Mouse (Mus musculus) Patski (cell line): ENCODE results near the gene Pik3r6. TPM values are rescaled to one million over a fixed set of nuclear protein-coding genes. Genes with fewer than 3 reads are reported as not detected.

Experiments
- ATAC-seq: fragments of 100-300 bp; one replicate; pipeline ENCODE4 v1.8.0; 2021
- CTCF ChIA-PET: fragments of 350-600 bp; sonication (Branson Sonifier 250); formaldehyde crosslinking; loops from one replicate; lab custom pipeline; 2022; ENCODE audit warnings: inconsistent platforms; lab: Charles Lee
- POLR2A ChIA-PET: fragments of 350-600 bp; sonication (Branson Sonifier 250); formaldehyde crosslinking; loops from one replicate; lab custom pipeline; 2022; ENCODE audit warnings: antibody characterized with exemption, inconsistent platforms; lab: Charles Lee
- DNase-seq: peaks from one replicate; pipeline ENCODE4 v3.0.0-alpha.2; 2011; ENCODE audit warnings: low read depth, low spot score
- H3K27me3 ChIP-seq: fragments of 371-371 bp; one replicate; pipeline ENCODE4 v1.5.1; 2021
- CTCF ChIP-seq: fragments of 100-300 bp; IDR thresholded peaks from one replicate; pipeline ENCODE4 v1.5.1; 2021
- in situ Hi-C: fragments of 300-500 bp; cut with MboI; formaldehyde crosslinking; loops from 3 replicates; pipeline ENCODE4 v1.11.1; 2018; ENCODE audit warnings: low pct_unique_long_range_greater_than_20kb, mixed read lengths
- polyA plus RNA-seq: library from polyadenylated mRNA; unstranded; gene quantifications from one replicate; pipeline ENCODE4 v1.2.3, GENCODE M21; 2021

Pik3r6 gene
- 1.5 TPM for polyA plus RNA-seq

GRCm38 (mm10) chr11:68502902-68503629 is at the start of gene Pik3r6:
Gene Pik3r6, plus strand, starts transcription at chr11:68503019.
- in situ Hi-C loops, result no loop called here
- DNase-seq (no peak), ATAC-seq (no peak)
- ChIA-PET POLR2A (no interaction called here), CTCF (no interaction called here)
- TF ChIP-seq CTCF, result no peak
- peaks cover 15% of the 10 kb centered on the region for H3K27me3 ChIP-seq

- ATAC-seq, result no peak
- no peak for TF ChIP-seq CTCF
- no peaks in the 10 kb centered on the region for H3K27me3 ChIP-seq
- CTCF ChIA-PET, result no interaction called here
- no peak for DNase-seq
- POLR2A ChIA-PET, result no interaction called here
- in situ Hi-C loops, result no loop called here
Measured at GRCm38 (mm10) chr11:68453301-68453700, 49.5 kb upstream of the Pik3r6 start.

GRCm38 (mm10) chr11:68458086-68458485 is 44.7 kb upstream of the Pik3r6 start:
- peak; percentile 73 for DNase-seq
- CTCF ChIA-PET, result interaction anchor here (1.5 kb wide), 1 partner anchor 10 kb away, joined by 3 read pairs; no protein-coding TSS in a partner anchor
- in situ Hi-C loops, result no loop called here
- H3K27me3 ChIP-seq, result no peaks in the 10 kb centered on the region
- POLR2A ChIA-PET, result interaction anchor here (0.7 kb wide), 1 partner anchor 305 kb away, joined by 4 read pairs; no protein-coding TSS in a partner anchor
- no peak for TF ChIP-seq CTCF
- peak; percentile 35 for ATAC-seq

GRCm38 (mm10) chr11:68459021-68459420 is 43.8 kb upstream of the Pik3r6 start:
- POLR2A ChIA-PET, result interaction anchor here (0.7 kb wide), 1 partner anchor 304 kb away, joined by 4 read pairs; no protein-coding TSS in a partner anchor
- ATAC-seq (no peak), DNase-seq (no peak)
- in situ Hi-C loops, result no loop called here
- CTCF ChIA-PET, result no interaction called here
- H3K27me3 ChIP-seq, result no peaks in the 10 kb centered on the region
- TF ChIP-seq CTCF, result no peak

GRCm38 (mm10) chr11:68459486-68459885 is 43.3 kb upstream of the Pik3r6 start:
- no peaks in the 10 kb centered on the region for H3K27me3 ChIP-seq
- POLR2A ChIA-PET, result no interaction called here
- DNase-seq (peak; percentile 33), ATAC-seq (no peak)
- TF ChIP-seq CTCF, result no peak
- CTCF ChIA-PET, result no interaction called here
- in situ Hi-C loops, result no loop called here

- CTCF ChIA-PET, result no interaction called here
- TF ChIP-seq CTCF, result no peak
- POLR2A ChIA-PET, result no interaction called here
- no peaks in the 10 kb centered on the region for H3K27me3 ChIP-seq
- no peak for DNase-seq
- in situ Hi-C loops, result no loop called here
- no peak for ATAC-seq
Measured at GRCm38 (mm10) chr11:68462716-68463115, 40.1 kb upstream of the Pik3r6 start.

GRCm38 (mm10) chr11:68464260-68464659 is 38.6 kb upstream of the Pik3r6 start:
- ATAC-seq (no peak), DNase-seq (no peak)
- in situ Hi-C loops, result no loop called here
- ChIA-PET POLR2A (no interaction called here), CTCF (no interaction called here)
- no peak for TF ChIP-seq CTCF
- no peaks in the 10 kb centered on the region for H3K27me3 ChIP-seq

- ATAC-seq (no peak), DNase-seq (no peak)
- POLR2A ChIA-PET, result no interaction called here
- no peaks in the 10 kb centered on the region for H3K27me3 ChIP-seq
- in situ Hi-C loops, result no loop called here
- TF ChIP-seq CTCF, result no peak
- CTCF ChIA-PET, result no interaction called here
Measured at GRCm38 (mm10) chr11:68465090-68465489, 37.7 kb upstream of the Pik3r6 start.

- peak; percentile 23 for ATAC-seq
- no peak for TF ChIP-seq CTCF
- H3K27me3 ChIP-seq, result no peaks in the 10 kb centered on the region
- POLR2A ChIA-PET, result no interaction called here
- DNase-seq, result peak; percentile 28
- in situ Hi-C loops, result no loop called here
- CTCF ChIA-PET, result interaction anchor here (1.6 kb wide), 1 partner anchor 13 kb away, joined by 3 read pairs; no protein-coding TSS in a partner anchor
Measured at GRCm38 (mm10) chr11:68467441-68467840, 35.4 kb upstream of the Pik3r6 start.

- no peak for TF ChIP-seq CTCF
- no peaks in the 10 kb centered on the region for H3K27me3 ChIP-seq
- DNase-seq (peak; percentile 49), ATAC-seq (peak; percentile 52)
- in situ Hi-C loops, result no loop called here
- ChIA-PET POLR2A (no interaction called here), CTCF (interaction anchor here (1.6 kb wide), 1 partner anchor 12 kb away, joined by 3 read pairs; no protein-coding TSS in a partner anchor)
Measured at GRCm38 (mm10) chr11:68467962-68468612, 34.7 kb upstream of the Pik3r6 start.

GRCm38 (mm10) chr11:68468886-68469285 is 33.9 kb upstream of the Pik3r6 start:
- ATAC-seq (no peak), DNase-seq (no peak)
- in situ Hi-C loops, result no loop called here
- TF ChIP-seq CTCF, result no peak
- ChIA-PET CTCF (no interaction called here), POLR2A (no interaction called here)
- H3K27me3 ChIP-seq, result no peaks in the 10 kb centered on the region
